Mouse (Mus musculus) liver, embryonic 14.5 days (tissue): ENCODE data around the gene Nploc4. TPM values are rescaled to one million over a fixed set of nuclear protein-coding genes. Genes with fewer than 3 reads are reported as not detected.

Source experiments
- ATAC-seq: fragments of 200-750 bp; cut with Nextera tagmentation; 2 replicates; pipeline ENCODE4 v1.8.0; 2017; ENCODE audit warnings: moderate number of reproducible peaks, mild to moderate bottlenecking, moderate library complexity; ENCODE audit not compliant: insufficient read depth
- DNase-seq, 3 experiments: peaks; one replicate each; pipeline ENCODE4 v3.0.0-alpha.2; 2012 to 2013; ENCODE audit warnings: low read depth in 3 of 3, low spot score in 3 of 3
- H3K27ac ChIP-seq: fragments of 300-500 bp; sonication (generic); 2 replicates; pipeline ENCODE4 v1.5.1; 2014; ENCODE audit warnings: moderate library complexity, mild to moderate bottlenecking, control low read depth, inconsistent platforms
- H3K27me3 ChIP-seq: fragments of 300-500 bp; sonication (generic); 2 replicates; pipeline ENCODE4 v1.6.1; 2014; ENCODE audit warnings: mild to moderate bottlenecking, low read length, moderate library complexity; ENCODE audit not compliant: control insufficient read depth, insufficient read depth
- H3K36me3 ChIP-seq: fragments of 300-500 bp; sonication (generic); replicated peaks from 2 replicates; pipeline ENCODE4 v1.6.1; 2014; ENCODE audit warnings: low read depth; ENCODE audit not compliant: control insufficient read depth, insufficient read depth
- H3K4me1 ChIP-seq, 2 experiments: fragments of 200-500 bp in 1 of 2; fragments of 300-500 bp in 1 of 2; sonication (generic) in 1 of 2; replicated peaks; 2 replicates each; pipeline ENCODE4 v1.6.1; 2012 to 2014; ENCODE audit warnings: antibody characterized with exemption in 1 of 2, inconsistent platforms in 1 of 2, low read length in 1 of 2; ENCODE audit not compliant: control insufficient read depth in 2 of 2, insufficient read depth in 2 of 2
- H3K4me2 ChIP-seq: fragments of 300-500 bp; sonication (generic); 2 replicates; pipeline ENCODE4 v1.6.1; 2014; ENCODE audit warnings: low read depth, mild to moderate bottlenecking, control low read depth, moderate library complexity
- H3K4me3 ChIP-seq, 2 experiments: fragments of 200-500 bp in 1 of 2; fragments of 300-500 bp in 1 of 2; sonication (generic) in 1 of 2; 2 replicates each; pipeline ENCODE4 v1.5.1; 2012 to 2014; ENCODE audit warnings: low read depth in 2 of 2, low read length in 2 of 2, mild to moderate bottlenecking in 2 of 2, control low read depth in 1 of 2, inconsistent platforms in 1 of 2, moderate library complexity in 1 of 2; ENCODE audit not compliant: insufficient read depth in 1 of 2
- H3K9ac ChIP-seq: fragments of 300-500 bp; sonication (generic); replicated peaks from 2 replicates; pipeline ENCODE4 v1.6.1; 2014; ENCODE audit warnings: mild to moderate bottlenecking, control low read depth, moderate library complexity
- H3K9me3 ChIP-seq: fragments of 300-500 bp; sonication (generic); 2 replicates; pipeline ENCODE4 v1.6.1; 2016; ENCODE audit warnings: low read length, mixed read lengths; ENCODE audit not compliant: control insufficient read depth
- CTCF ChIP-seq: IDR thresholded peaks from 2 replicates; pipeline ENCODE4 v1.5.1; 2016; ENCODE audit warnings: antibody characterized with exemption, low read depth, control low read depth
- EP300 ChIP-seq: IDR thresholded peaks from 2 replicates; pipeline ENCODE4 v1.6.1; 2016; ENCODE audit warnings: antibody characterized with exemption, low read depth
- WGBS: fragments of 180-500 bp; shearing (Covaris S2); extraction: QIAGEN DNeasy Blood & Tissue Kit; methylation state at CpG from one replicate; pipeline ENCODE4 v1.1.7; 2014; ENCODE audit not compliant: insufficient replicate concordance; 5-methylcytosine and 5-hydroxymethylcytosine counted together
- microRNA-seq: library from miRNA; unstranded; fragments of <30 nt; microRNA quantifications from one replicate; pipeline ENCODE4, GENCODE M21; 2016
- polyA plus RNA-seq, 2 experiments: library from polyadenylated mRNA; depleted of rRNA in 1 of 2; stranded (reverse) in 1 of 2; unstranded in 1 of 2; fragments of >200 nt; fragmentation: Nextera tagmentation in 1 of 2; extraction: Ambion mirVana in 1 of 2; gene quantifications; 2 replicates each; pipeline versions ENCODE4 v1.2.1 to v1.2.3; 2012 to 2014

Nploc4 gene
- polyA plus RNA-seq, 2 experiments, result 21.1 to 21.2 TPM

GRCm38 (mm10) chr11:120341661-120342060 is 95.8 kb downstream of the Nploc4 start:
- Histone ChIP-seq H3K9me3 (no peaks in the 10 kb centered on the region), H3K9ac (no peak overlapping the region), H3K4me2 (no peak overlapping the region), H3K27me3 (no peaks in the 10 kb centered on the region), H3K4me1 (peaks cover 0 to 10% of the 10 kb centered on the region in 2 experiments; a peak in 3 of 4 replicates), H3K27ac (no peak overlapping the region), H3K36me3 (peaks cover 10% of the 10 kb centered on the region), H3K4me3 (no peak overlapping the region)
- TF ChIP-seq CTCF, result no peak
- no peak for TF ChIP-seq EP300
- WGBS, result 81% methylated on average over 4 of the region's 4 CpGs
- ATAC-seq (no peak), DNase-seq (no peak)

GRCm38 (mm10) chr11:120339978-120340513 is 97.5 kb downstream of the Nploc4 start:
- H3K36me3 ChIP-seq, result 0 out of 2 replicates have a peak, but pooled peaks cover 1% of the 10 kb centered on the region
- WGBS, result 27% methylated on average over 10 of the region's 10 CpGs
- no peak overlapping the region for H3K4me3 ChIP-seq
- H3K9me3 ChIP-seq, result no peaks in the 10 kb centered on the region
- peak overlapping the region; percentile 18; the same call in 1 of the 2 replicates for H3K4me2 ChIP-seq
- H3K9ac ChIP-seq, result no peak overlapping the region
- H3K27ac ChIP-seq, result no peak overlapping the region
- no peak for DNase-seq
- no peaks in the 10 kb centered on the region for H3K27me3 ChIP-seq
- H3K4me1 ChIP-seq, result peaks cover 0 to 7% of the 10 kb centered on the region in 2 experiments; a peak in 3 of 4 replicates
- no peak for TF ChIP-seq CTCF
- no peak for TF ChIP-seq EP300
- peak; percentile 48; the same call in 1 of the 2 replicates for ATAC-seq

DNA sequence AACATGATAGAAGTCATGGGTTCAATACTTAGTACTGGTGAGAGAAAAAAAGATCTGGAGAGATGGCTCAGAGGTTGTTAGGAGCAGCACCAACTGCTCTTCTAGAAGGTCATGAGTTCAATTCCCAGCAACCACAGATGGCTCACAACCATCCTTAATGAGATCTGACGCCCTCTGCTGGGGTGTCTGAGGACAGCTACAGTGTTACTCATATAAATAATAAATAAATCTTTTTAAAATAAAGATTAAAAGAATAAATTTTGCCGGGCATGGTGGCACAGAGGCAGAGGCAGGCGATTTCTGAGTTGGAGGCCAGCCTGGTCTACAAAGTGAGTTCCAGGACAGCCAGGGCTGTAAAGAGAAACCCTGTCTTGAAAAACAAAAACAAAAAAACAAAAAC is 98.7 kb downstream of the Nploc4 start:
- ATAC-seq (no peak), DNase-seq (no peak)
- H3K36me3 ChIP-seq, result no peaks in the 10 kb centered on the region
- TF ChIP-seq CTCF (no peak; the same call in 1 of the 2 replicates), EP300 (no peak)
- no peak overlapping the region for H3K9ac ChIP-seq
- no peak overlapping the region for H3K4me3 ChIP-seq
- H3K9me3 ChIP-seq, result no peaks in the 10 kb centered on the region
- H3K4me2 ChIP-seq, result no peak overlapping the region
- H3K4me1 ChIP-seq, result peaks cover 0 to 7% of the 10 kb centered on the region in 2 experiments; a peak in 3 of 4 replicates
- H3K27me3 ChIP-seq, result no peaks in the 10 kb centered on the region
- H3K27ac ChIP-seq, result no peak overlapping the region
- 55% methylated on average over 3 of the region's 3 CpGs for WGBS

GRCm38 (mm10) chr11:120337447-120337846 is 100.1 kb downstream of the Nploc4 start:
- DNase-seq (no peak), ATAC-seq (no peak)
- Histone ChIP-seq H3K36me3 (no peaks in the 10 kb centered on the region), H3K4me2 (no peak overlapping the region), H3K4me3 (no peak overlapping the region), H3K27ac (no peak overlapping the region), H3K4me1 (peaks cover 0 to 7% of the 10 kb centered on the region in 2 experiments; a peak in 3 of 4 replicates), H3K9ac (no peak overlapping the region), H3K27me3 (no peaks in the 10 kb centered on the region), H3K9me3 (no peaks in the 10 kb centered on the region)
- WGBS, result 30% methylated on average over 2 of the region's 2 CpGs
- no peak for TF ChIP-seq EP300
- peak; percentile 55 for TF ChIP-seq CTCF

- Histone ChIP-seq H3K4me2 (no peak overlapping the region), H3K9me3 (no peaks in the 10 kb centered on the region), H3K4me3 (no peak overlapping the region), H3K27ac (no peak overlapping the region), H3K36me3 (no peaks in the 10 kb centered on the region), H3K9ac (no peak overlapping the region), H3K4me1 (peaks cover 0 to 7% of the 10 kb centered on the region in 2 experiments; a peak in 3 of 4 replicates), H3K27me3 (no peaks in the 10 kb centered on the region)
- DNase-seq (no peak), ATAC-seq (no peak)
- 62% methylated on average over 6 of the region's 6 CpGs for WGBS
- TF ChIP-seq CTCF (no peak), EP300 (no peak)
These were observed 102.0 kb downstream of the Nploc4 start for GRCm38 (mm10) chr11:120335431-120336021.

Small RNA genes lying within 50 kb of the gene (microRNA-seq; reads per million reads assigned to microRNA genes)
- gene Gm23419 (not detected), gene Mir6935 (3.0 reads per million)

Other genes with a start within 250 kb of the Nploc4 start
- gene Bahcc1, start 204.8 kb downstream of the Nploc4 start, polyA plus RNA-seq (2012; rRNA removed), result 1.5 and 1.6 TPM in 2 replicates
- gene Bahcc1, start 204.8 kb downstream of the Nploc4 start, polyA plus RNA-seq (2014; fragmentation: Nextera tagmentation; extraction: Ambion mirVana), result 0.75 and 1.2 TPM in 2 replicates
- gene Actg1, start 89.2 kb downstream of the Nploc4 start, polyA plus RNA-seq (2012; rRNA removed), result 256 and 265 TPM in 2 replicates
- 451 and 544 TPM in 2 replicates for gene Actg1, start 89.2 kb downstream of the Nploc4 start, polyA plus RNA-seq (2014; fragmentation: Nextera tagmentation; extraction: Ambion mirVana)
- not detected in 2 replicates for gene Fscn2, start 76.2 kb downstream of the Nploc4 start, polyA plus RNA-seq (2012; rRNA removed)
- not detected in 2 replicates for gene Fscn2, start 76.2 kb downstream of the Nploc4 start, polyA plus RNA-seq (2014; fragmentation: Nextera tagmentation; extraction: Ambion mirVana)
- gene Faap100, start 58.9 kb downstream of the Nploc4 start, polyA plus RNA-seq (2012; rRNA removed), result 5.3 and 6.3 TPM in 2 replicates
- gene Faap100, start 58.9 kb downstream of the Nploc4 start, polyA plus RNA-seq (2014; fragmentation: Nextera tagmentation; extraction: Ambion mirVana), result 4.5 and 5.4 TPM in 2 replicates
- gene Tspan10, start 4.9 kb upstream of the Nploc4 start, polyA plus RNA-seq (2012; rRNA removed), result not detected in 2 replicates
- gene Tspan10, start 4.9 kb upstream of the Nploc4 start, polyA plus RNA-seq (2014; fragmentation: Nextera tagmentation; extraction: Ambion mirVana), result not detected in 2 replicates
- gene Pde6g, start 15.8 kb upstream of the Nploc4 start, polyA plus RNA-seq (2012; rRNA removed), result 0.19 and 0.25 TPM in 2 replicates
- 0.15 and 0.23 TPM in 2 replicates for gene Pde6g, start 15.8 kb upstream of the Nploc4 start, polyA plus RNA-seq (2014; fragmentation: Nextera tagmentation; extraction: Ambion mirVana)
- gene Oxld1, start 20.4 kb upstream of the Nploc4 start, polyA plus RNA-seq (2012; rRNA removed), result 5.3 and 5.8 TPM in 2 replicates
- 8.0 and 8.4 TPM in 2 replicates for gene Oxld1, start 20.4 kb upstream of the Nploc4 start, polyA plus RNA-seq (2014; fragmentation: Nextera tagmentation; extraction: Ambion mirVana)
- gene Ccdc137, start 20.4 kb upstream of the Nploc4 start, polyA plus RNA-seq (2012; rRNA removed), result 13.7 and 15.9 TPM in 2 replicates
- 11.0 and 11.1 TPM in 2 replicates for gene Ccdc137, start 20.4 kb upstream of the Nploc4 start, polyA plus RNA-seq (2014; fragmentation: Nextera tagmentation; extraction: Ambion mirVana)
- gene Arl16, start 29.9 kb upstream of the Nploc4 start, polyA plus RNA-seq (2012; rRNA removed), result 9.9 and 11.2 TPM in 2 replicates
- 11.3 and 13.0 TPM in 2 replicates for gene Arl16, start 29.9 kb upstream of the Nploc4 start, polyA plus RNA-seq (2014; fragmentation: Nextera tagmentation; extraction: Ambion mirVana)
- 64.2 and 78.4 TPM in 2 replicates for gene Mrpl12, start 46.9 kb upstream of the Nploc4 start, polyA plus RNA-seq (2012; rRNA removed)
- gene Mrpl12, start 46.9 kb upstream of the Nploc4 start, polyA plus RNA-seq (2014; fragmentation: Nextera tagmentation; extraction: Ambion mirVana), result 127 and 130 TPM in 2 replicates
- gene Slc25a10, start 54.1 kb upstream of the Nploc4 start, polyA plus RNA-seq (2012; rRNA removed), result 31.5 and 37.4 TPM in 2 replicates
- 35.1 and 38.2 TPM in 2 replicates for gene Slc25a10, start 54.1 kb upstream of the Nploc4 start, polyA plus RNA-seq (2014; fragmentation: Nextera tagmentation; extraction: Ambion mirVana)
- 19.8 and 22.8 TPM in 2 replicates for gene Gcgr, start 93.0 kb upstream of the Nploc4 start, polyA plus RNA-seq (2012; rRNA removed)
- 11.6 and 13.4 TPM in 2 replicates for gene Gcgr, start 93.0 kb upstream of the Nploc4 start, polyA plus RNA-seq (2014; fragmentation: Nextera tagmentation; extraction: Ambion mirVana)
- 30.0 and 36.2 TPM in 2 replicates for gene Mcrip1, start 112.0 kb upstream of the Nploc4 start, polyA plus RNA-seq (2012; rRNA removed)
- 41.3 and 43.6 TPM in 2 replicates for gene Mcrip1, start 112.0 kb upstream of the Nploc4 start, polyA plus RNA-seq (2014; fragmentation: Nextera tagmentation; extraction: Ambion mirVana)
- not detected in 2 replicates for gene Ppp1r27, start 113.4 kb upstream of the Nploc4 start, polyA plus RNA-seq (2012; rRNA removed)
- gene Ppp1r27, start 113.4 kb upstream of the Nploc4 start, polyA plus RNA-seq (2014; fragmentation: Nextera tagmentation; extraction: Ambion mirVana), result not detected in 2 replicates
- 144 and 214 TPM in 2 replicates for gene P4hb, start 135.5 kb upstream of the Nploc4 start, polyA plus RNA-seq (2012; rRNA removed)
- gene P4hb, start 135.5 kb upstream of the Nploc4 start, polyA plus RNA-seq (2014; fragmentation: Nextera tagmentation; extraction: Ambion mirVana), result 497 and 525 TPM in 2 replicates
- 172 and 176 TPM in 2 replicates for gene Arhgdia, start 143.9 kb upstream of the Nploc4 start, polyA plus RNA-seq (2012; rRNA removed)
- gene Arhgdia, start 143.9 kb upstream of the Nploc4 start, polyA plus RNA-seq (2014; fragmentation: Nextera tagmentation; extraction: Ambion mirVana), result 191 and 204 TPM in 2 replicates
- gene Alyref, start 160.7 kb upstream of the Nploc4 start, polyA plus RNA-seq (2012; rRNA removed), result 46.3 and 110 TPM in 2 replicates
- gene Alyref, start 160.7 kb upstream of the Nploc4 start, polyA plus RNA-seq (2014; fragmentation: Nextera tagmentation; extraction: Ambion mirVana), result 347 and 349 TPM in 2 replicates
- 44.7 and 60.4 TPM in 2 replicates for gene Anapc11, start 160.7 kb upstream of the Nploc4 start, polyA plus RNA-seq (2012; rRNA removed)
- gene Anapc11, start 160.7 kb upstream of the Nploc4 start, polyA plus RNA-seq (2014; fragmentation: Nextera tagmentation; extraction: Ambion mirVana), result 93.5 and 98.7 TPM in 2 replicates
- 5.5 and 12.3 TPM in 2 replicates for gene Npb, start 170.8 kb upstream of the Nploc4 start, polyA plus RNA-seq (2012; rRNA removed)
- gene Npb, start 170.8 kb upstream of the Nploc4 start, polyA plus RNA-seq (2014; fragmentation: Nextera tagmentation; extraction: Ambion mirVana), result 11.9 and 14.2 TPM in 2 replicates
- gene Pcyt2, start 180.2 kb upstream of the Nploc4 start, polyA plus RNA-seq (2012; rRNA removed), result 127 and 135 TPM in 2 replicates
- 86.2 and 99.6 TPM in 2 replicates for gene Pcyt2, start 180.2 kb upstream of the Nploc4 start, polyA plus RNA-seq (2014; fragmentation: Nextera tagmentation; extraction: Ambion mirVana)
- 27.6 and 30.8 TPM in 2 replicates for gene Sirt7, start 187.5 kb upstream of the Nploc4 start, polyA plus RNA-seq (2012; rRNA removed)
- gene Sirt7, start 187.5 kb upstream of the Nploc4 start, polyA plus RNA-seq (2014; fragmentation: Nextera tagmentation; extraction: Ambion mirVana), result 22.0 and 26.3 TPM in 2 replicates
- 29.5 and 30.9 TPM in 2 replicates for gene Mafg, start 195.9 kb upstream of the Nploc4 start, polyA plus RNA-seq (2012; rRNA removed)
- gene Mafg, start 195.9 kb upstream of the Nploc4 start, polyA plus RNA-seq (2014; fragmentation: Nextera tagmentation; extraction: Ambion mirVana), result 20.9 and 25.9 TPM in 2 replicates
- gene Pycr1, start 206.1 kb upstream of the Nploc4 start, polyA plus RNA-seq (2012; rRNA removed), result 4.0 and 4.3 TPM in 2 replicates
- gene Pycr1, start 206.1 kb upstream of the Nploc4 start, polyA plus RNA-seq (2014; fragmentation: Nextera tagmentation; extraction: Ambion mirVana), result 4.8 and 5.1 TPM in 2 replicates
- 0.07 and 0.13 TPM in 2 replicates for gene Myadml2, start 210.4 kb upstream of the Nploc4 start, polyA plus RNA-seq (2012; rRNA removed)
- gene Myadml2, start 210.4 kb upstream of the Nploc4 start, polyA plus RNA-seq (2014; fragmentation: Nextera tagmentation; extraction: Ambion mirVana), result 0.67 and 1.0 TPM in 2 replicates
- gene Notum, start 223.5 kb upstream of the Nploc4 start, polyA plus RNA-seq (2012; rRNA removed), result 0.18 and 0.30 TPM in 2 replicates
- 0.18 TPM in 1 of 2 replicates, not detected in the other for gene Notum, start 223.5 kb upstream of the Nploc4 start, polyA plus RNA-seq (2014; fragmentation: Nextera tagmentation; extraction: Ambion mirVana)
- gene Aspscr1, start 235.3 kb upstream of the Nploc4 start, polyA plus RNA-seq (2012; rRNA removed), result 16.9 and 20.4 TPM in 2 replicates
- 34.6 and 37.5 TPM in 2 replicates for gene Aspscr1, start 235.3 kb upstream of the Nploc4 start, polyA plus RNA-seq (2014; fragmentation: Nextera tagmentation; extraction: Ambion mirVana)